Mouse (Mus musculus) spleen, postnatal 36 days (tissue): ENCODE data around the gene Mettl6.

Source experiments
- DNase-seq, 2 experiments: peaks; one replicate each; pipeline ENCODE4 v3.0.0; 2022; ENCODE audit warnings: low spot score in 2 of 2, mixed read lengths in 1 of 2

The Mettl6 gene

GRCm38 (mm10) chr14:31433126-31433525 is 61.7 kb downstream of the Mettl6 start:
- DNase-seq: no peak

- no peak for DNase-seq
These were observed 62.4 kb downstream of the Mettl6 start for GRCm38 (mm10) chr14:31432424-31432823.

- DNase-seq: no peak
These were observed 63.0 kb downstream of the Mettl6 start for GRCm38 (mm10) chr14:31431789-31432330.

GRCm38 (mm10) chr14:31429004-31429395 is 65.8 kb downstream of the Mettl6 start:
- DNase-seq: no peak

- peak in 1 of 2 experiments; percentile 39 for DNase-seq
These were observed 66.4 kb downstream of the Mettl6 start for GRCm38 (mm10) chr14:31428211-31429003.
